Mouse (Mus musculus): ENCODE results near the gene Wnt9b. TPM values are rescaled to one million over a fixed set of nuclear protein-coding genes. Genes with fewer than 3 reads are reported as not detected.
"Not testable (repeated sequence)": the region's sequence is repeated elsewhere in the genome, so short reads cannot be mapped to it uniquely, and the experiment has no call there.

Gene Wnt9b
- polyA plus RNA-seq, 1 experiment from 2014 or later, result 0.39 TPM

DNA sequence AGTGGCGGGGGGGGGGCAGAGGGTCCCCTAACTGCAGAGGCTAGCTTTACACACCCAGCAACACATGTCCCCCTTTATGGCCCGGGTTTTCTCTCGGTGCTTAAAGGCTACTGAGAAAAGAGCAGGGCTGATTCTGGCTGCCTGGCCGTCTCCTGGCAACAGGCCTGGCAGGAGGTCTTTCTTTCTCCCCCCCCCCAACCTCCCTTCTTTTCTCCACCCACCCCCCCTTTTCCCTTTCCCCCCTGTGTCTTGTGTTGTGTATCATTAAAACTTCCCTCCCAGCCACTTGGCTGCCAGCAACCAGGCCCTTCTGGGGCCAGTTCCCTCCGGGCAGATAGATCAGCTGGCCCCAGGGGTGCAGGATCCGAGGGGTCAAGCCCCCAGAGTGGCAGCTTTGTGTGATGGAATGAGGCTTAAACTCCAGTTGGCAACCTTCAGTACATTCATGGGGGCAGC is 16.0 kb upstream of the Wnt9b start:
- Histone ChIP-seq H3K9me3 (ENCODE audit: control insufficient read depth, low read length) (no peaks in the 10 kb centered on the region), H3K9ac (ENCODE audit: low read depth, low read length) (no peak overlapping the region), H3K4me2 (replicated peaks; ENCODE audit: low read depth, low read length) (no peak overlapping the region), H3K4me1 (replicated peaks; ENCODE audit: control insufficient read depth, insufficient read depth, low read length) (peaks cover 6% of the 10 kb centered on the region; the same call in 1 of the 2 replicates), H3K27me3 (ENCODE audit: control insufficient read depth, insufficient read depth, low read length) (peaks cover 10% of the 10 kb centered on the region), H3K27ac (ENCODE audit: low read depth, low read length) (peak overlapping the region; percentile 24; the same call in 1 of the 2 replicates), H3K4me3 (ENCODE audit: low read depth, low read length) (no peak overlapping the region), H3K36me3 (ENCODE audit: control insufficient read depth, insufficient read depth, low read length) (no peaks in the 10 kb centered on the region)
- DNase-seq (ENCODE audit: low spot score) (peak; percentile 62), ATAC-seq (ENCODE audit: low FRiP score) (peak; percentile 77)
- WGBS, result 6% methylated on average over 6 of the region's 6 CpGs

DNA sequence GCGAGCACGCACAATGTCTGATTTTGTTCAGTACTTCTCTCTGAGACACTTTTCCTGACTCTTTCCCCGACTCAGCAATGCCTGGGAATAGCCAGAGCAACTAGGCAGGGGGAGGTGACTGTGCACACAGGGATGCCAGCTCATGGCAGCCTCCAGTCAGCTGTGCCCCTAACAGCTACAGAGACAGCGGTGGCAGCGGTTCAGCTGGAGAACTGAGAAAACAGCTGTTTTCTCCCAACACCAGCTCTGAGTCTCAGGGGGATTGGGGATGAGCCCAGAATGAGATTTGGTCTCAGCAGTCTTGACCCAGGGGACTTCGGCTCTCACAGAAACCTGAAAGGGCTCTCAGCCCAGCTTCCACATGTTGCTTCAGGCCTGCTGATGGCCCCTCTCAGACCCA is 15.0 kb upstream of the Wnt9b start:
- Histone ChIP-seq H3K36me3 (ENCODE audit: control insufficient read depth, insufficient read depth, low read length) (no peaks in the 10 kb centered on the region), H3K4me1 (replicated peaks; ENCODE audit: control insufficient read depth, insufficient read depth, low read length) (peaks cover 6% of the 10 kb centered on the region; the same call in 1 of the 2 replicates), H3K4me3 (ENCODE audit: low read depth, low read length) (no peak overlapping the region), H3K4me2 (replicated peaks; ENCODE audit: low read depth, low read length) (no peak overlapping the region), H3K27ac (ENCODE audit: low read depth, low read length) (peak overlapping the region; percentile 6; the same call in 1 of the 2 replicates), H3K27me3 (ENCODE audit: control insufficient read depth, insufficient read depth, low read length) (0 out of 2 replicates have a peak, but pooled peaks cover 2% of the 10 kb centered on the region), H3K9me3 (ENCODE audit: control insufficient read depth, low read length) (no peaks in the 10 kb centered on the region), H3K9ac (ENCODE audit: low read depth, low read length) (no peak overlapping the region)
- 37% methylated on average over 6 of the region's 6 CpGs for WGBS
- no peak for ATAC-seq (ENCODE audit: low FRiP score)
- DNase-seq (ENCODE audit: low spot score), result no peak

DNA sequence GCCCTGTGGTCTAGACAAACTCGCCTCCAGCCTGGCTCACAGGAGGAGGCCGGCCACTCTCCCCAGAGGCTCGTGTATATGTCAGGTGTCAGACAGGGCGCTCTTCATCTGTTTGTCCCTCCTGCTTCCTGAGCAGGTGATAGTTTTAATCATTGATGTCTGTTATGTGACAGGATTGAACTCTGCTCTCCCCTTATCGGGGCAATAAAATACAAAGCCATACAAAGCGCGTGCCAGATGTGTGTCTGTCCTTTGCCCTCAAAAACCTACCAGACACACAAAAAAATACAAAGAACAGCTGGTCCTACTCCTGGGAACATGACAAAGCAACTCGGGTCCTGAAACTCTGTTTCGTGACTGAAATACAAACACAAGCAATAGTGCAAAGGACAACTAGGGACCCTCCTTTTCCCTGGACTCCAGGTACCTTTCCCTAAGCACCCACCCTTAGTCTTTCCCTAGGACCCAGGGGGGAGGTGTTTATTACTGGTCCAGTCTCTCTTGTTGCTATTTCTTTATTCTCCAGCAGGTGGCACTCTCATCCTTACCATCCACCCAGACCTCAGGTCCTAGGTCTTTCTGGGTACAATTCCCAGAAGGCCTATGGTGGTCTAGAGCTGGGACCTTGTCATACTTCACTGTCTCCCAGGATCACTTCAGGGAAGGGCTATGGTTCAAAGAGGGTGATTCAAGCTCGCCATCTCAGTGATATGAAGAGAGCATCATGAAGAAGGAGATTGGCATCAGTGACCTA is 14.0 kb upstream of the Wnt9b start:
- 32% methylated on average over 10 of the region's 10 CpGs for WGBS
- no peak overlapping the region for H3K9ac ChIP-seq (ENCODE audit: low read depth, low read length)
- H3K4me1 ChIP-seq (replicated peaks; ENCODE audit: control insufficient read depth, insufficient read depth, low read length), result peaks cover 6% of the 10 kb centered on the region; the same call in 1 of the 2 replicates
- H3K27ac ChIP-seq (ENCODE audit: low read depth, low read length), result no peak overlapping the region
- ATAC-seq (ENCODE audit: low FRiP score) (peak; percentile 54; the same call in 1 of the 2 replicates), DNase-seq (ENCODE audit: low spot score) (peak; percentile 83)
- no peaks in the 10 kb centered on the region for H3K36me3 ChIP-seq (ENCODE audit: control insufficient read depth, insufficient read depth, low read length)
- H3K27me3 ChIP-seq (ENCODE audit: control insufficient read depth, insufficient read depth, low read length), result no peaks in the 10 kb centered on the region
- no peak overlapping the region for H3K4me3 ChIP-seq (ENCODE audit: low read depth, low read length)
- H3K4me2 ChIP-seq (replicated peaks; ENCODE audit: low read depth, low read length), result no peak overlapping the region
- no peaks in the 10 kb centered on the region for H3K9me3 ChIP-seq (ENCODE audit: control insufficient read depth, low read length)

DNA sequence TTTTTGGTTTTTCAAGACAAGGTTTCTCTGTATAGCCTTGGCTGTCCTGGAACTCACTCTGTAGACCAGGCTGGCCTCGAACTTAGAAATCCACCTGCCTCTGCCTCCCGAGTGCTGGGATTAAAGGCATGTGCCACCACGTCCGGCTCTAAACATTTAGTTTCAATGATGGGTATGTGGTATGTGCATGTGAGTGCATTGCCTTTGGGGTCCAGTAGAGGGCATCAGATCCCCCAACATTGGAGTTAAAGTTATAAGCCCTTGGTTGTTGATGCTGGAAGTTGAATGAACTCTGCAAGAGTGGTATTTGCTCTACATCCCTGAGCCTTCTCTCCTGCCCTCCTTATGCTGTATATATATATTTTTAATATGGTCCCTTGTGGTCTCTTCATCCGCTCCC is 11.3 kb upstream of the Wnt9b start:
- 87% methylated on average over 5 of the region's 5 CpGs for WGBS

DNA sequence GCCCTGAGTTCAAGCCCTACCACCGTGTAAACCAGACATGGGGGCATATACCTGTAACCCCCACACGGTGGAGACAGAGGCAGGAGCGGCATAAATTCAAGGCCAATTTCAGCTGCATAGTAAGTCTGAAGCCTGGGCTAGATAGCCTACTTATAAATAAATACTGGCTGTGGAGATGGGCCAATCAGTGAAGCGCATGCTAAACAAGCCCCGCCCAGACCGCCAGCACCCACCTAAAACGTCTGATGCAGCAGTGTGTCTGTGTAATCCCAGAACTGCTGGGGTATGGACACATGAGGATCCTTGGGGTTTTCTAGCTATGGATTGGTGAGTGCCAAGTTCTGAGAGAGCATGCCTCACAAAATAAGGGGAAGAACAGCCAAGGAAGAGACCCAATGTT is 10.5 kb upstream of the Wnt9b start:
- Histone ChIP-seq H3K36me3 (ENCODE audit: control insufficient read depth, insufficient read depth, low read length) (no peaks in the 10 kb centered on the region), H3K4me3 (ENCODE audit: low read depth, low read length) (no peak overlapping the region), H3K4me2 (replicated peaks; ENCODE audit: low read depth, low read length) (no peak overlapping the region), H3K27me3 (ENCODE audit: control insufficient read depth, insufficient read depth, low read length) (no peaks in the 10 kb centered on the region), H3K9ac (ENCODE audit: low read depth, low read length) (no peak overlapping the region), H3K4me1 (replicated peaks; ENCODE audit: control insufficient read depth, insufficient read depth, low read length) (peaks cover 3% of the 10 kb centered on the region; the same call in 1 of the 2 replicates), H3K27ac (ENCODE audit: low read depth, low read length) (no peak overlapping the region), H3K9me3 (ENCODE audit: control insufficient read depth, low read length) (no peaks in the 10 kb centered on the region)
- 64% methylated on average over 7 of the region's 7 CpGs for WGBS
- DNase-seq (ENCODE audit: low spot score) (no peak), ATAC-seq (ENCODE audit: low FRiP score) (no peak)

More for the DNA sequence above, 11.3 kb upstream of the Wnt9b start:
- H3K4me2 ChIP-seq (replicated peaks; ENCODE audit: low read depth, low read length); DNase-seq (ENCODE audit: low spot score); H3K27me3 ChIP-seq (ENCODE audit: control insufficient read depth, insufficient read depth, low read length); H3K9ac ChIP-seq (ENCODE audit: low read depth, low read length); H3K4me3 ChIP-seq (ENCODE audit: low read depth, low read length); H3K36me3 ChIP-seq (ENCODE audit: control insufficient read depth, insufficient read depth, low read length); H3K27ac ChIP-seq (ENCODE audit: low read depth, low read length); H3K9me3 ChIP-seq (ENCODE audit: control insufficient read depth, low read length); H3K4me1 ChIP-seq (replicated peaks; ENCODE audit: control insufficient read depth, insufficient read depth, low read length); ATAC-seq (ENCODE audit: low FRiP score): not testable (repeated sequence)

DNA sequence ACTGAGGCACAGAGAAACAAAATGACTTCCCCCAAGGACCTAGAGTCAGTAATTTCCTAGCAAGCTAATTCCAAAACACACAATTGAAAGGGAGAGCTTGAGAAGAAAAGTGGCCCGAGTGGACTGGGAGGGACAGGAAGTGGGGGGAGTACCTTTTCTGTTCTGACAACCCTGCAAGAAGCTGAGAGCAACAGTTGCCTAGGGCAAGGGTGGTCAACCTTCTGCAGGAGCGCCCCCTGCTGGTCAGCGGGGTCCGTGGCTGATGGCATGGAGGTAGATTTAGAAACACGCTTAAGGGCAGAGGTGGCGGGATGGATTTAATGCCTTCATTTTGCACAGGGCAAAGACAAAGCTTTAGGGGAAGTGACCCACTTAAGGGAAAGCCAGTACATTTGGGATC is 9.1 kb upstream of the Wnt9b start:
- ATAC-seq (ENCODE audit: low FRiP score) (no peak), DNase-seq (ENCODE audit: low spot score) (peak; percentile 85)
- 13% methylated on average over 6 of the region's 6 CpGs for WGBS
- Histone ChIP-seq H3K27me3 (ENCODE audit: control insufficient read depth, insufficient read depth, low read length) (0 out of 2 replicates have a peak, but pooled peaks cover 2% of the 10 kb centered on the region), H3K4me2 (replicated peaks; ENCODE audit: low read depth, low read length) (no peak overlapping the region), H3K4me3 (ENCODE audit: low read depth, low read length) (no peak overlapping the region), H3K36me3 (ENCODE audit: control insufficient read depth, insufficient read depth, low read length) (no peaks in the 10 kb centered on the region), H3K9me3 (ENCODE audit: control insufficient read depth, low read length) (no peaks in the 10 kb centered on the region), H3K27ac (ENCODE audit: low read depth, low read length) (no peak overlapping the region), H3K4me1 (replicated peaks; ENCODE audit: control insufficient read depth, insufficient read depth, low read length) (no peaks in the 10 kb centered on the region), H3K9ac (ENCODE audit: low read depth, low read length) (no peak overlapping the region)

DNA sequence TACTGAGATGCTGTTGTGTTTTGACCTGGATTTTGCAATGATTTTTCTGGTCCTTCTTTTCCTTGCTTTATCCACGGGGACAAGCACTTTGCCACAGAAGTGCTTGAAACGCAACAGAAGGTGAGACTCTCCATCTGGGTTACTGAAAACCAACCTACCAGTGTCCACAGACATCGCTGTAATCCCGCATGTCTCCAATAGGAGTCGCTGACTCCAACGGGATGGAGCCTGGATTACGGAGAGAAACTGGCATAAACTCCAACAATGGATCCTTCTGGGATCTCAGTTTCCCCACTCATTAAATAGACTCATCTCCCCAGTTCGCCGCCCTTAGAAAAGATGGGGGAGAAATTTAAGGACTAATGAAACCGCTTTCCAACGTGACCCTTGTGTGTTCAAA is 8.4 kb upstream of the Wnt9b start:
- no peaks in the 10 kb centered on the region for H3K4me1 ChIP-seq (replicated peaks; ENCODE audit: control insufficient read depth, insufficient read depth, low read length)
- 43% methylated on average over 11 of the region's 11 CpGs for WGBS
- no peaks in the 10 kb centered on the region for H3K9me3 ChIP-seq (ENCODE audit: control insufficient read depth, low read length)
- no peak overlapping the region for H3K9ac ChIP-seq (ENCODE audit: low read depth, low read length)
- ATAC-seq (ENCODE audit: low FRiP score), result no peak
- DNase-seq (ENCODE audit: low spot score), result peak; percentile 43
- no peak overlapping the region for H3K4me3 ChIP-seq (ENCODE audit: low read depth, low read length)
- H3K36me3 ChIP-seq (ENCODE audit: control insufficient read depth, insufficient read depth, low read length), result no peaks in the 10 kb centered on the region
- H3K27me3 ChIP-seq (ENCODE audit: control insufficient read depth, insufficient read depth, low read length), result peaks cover 7% of the 10 kb centered on the region; the same call in 1 of the 2 replicates
- no peak overlapping the region for H3K27ac ChIP-seq (ENCODE audit: low read depth, low read length)
- H3K4me2 ChIP-seq (replicated peaks; ENCODE audit: low read depth, low read length), result no peak overlapping the region

DNA sequence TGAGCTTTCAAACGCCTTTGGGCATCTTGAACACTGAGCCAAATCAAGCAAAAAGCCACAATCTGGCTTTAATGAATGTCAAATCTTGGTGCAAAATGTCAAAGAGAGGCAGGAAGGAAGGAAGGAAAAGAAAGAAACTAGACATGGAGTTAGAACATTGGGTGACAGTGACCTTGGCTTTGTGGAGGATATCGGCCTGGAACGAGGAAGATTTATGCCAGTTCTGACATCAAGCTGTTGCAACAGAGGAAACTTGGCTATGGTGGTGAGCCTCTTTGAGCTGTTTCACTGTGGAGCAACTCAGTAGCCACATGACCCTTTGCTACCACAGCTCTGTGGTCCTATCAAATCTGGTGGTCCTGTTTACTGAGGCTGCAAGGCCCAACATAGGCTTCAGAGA is 991 bp upstream of the Wnt9b start:
- Histone ChIP-seq H3K36me3 (ENCODE audit: control insufficient read depth, insufficient read depth, low read length) (no peaks in the 10 kb centered on the region), H3K4me2 (replicated peaks; ENCODE audit: low read depth, low read length) (no peak overlapping the region), H3K4me3 (ENCODE audit: low read depth, low read length) (no peak overlapping the region), H3K27ac (ENCODE audit: low read depth, low read length) (no peak overlapping the region), H3K27me3 (ENCODE audit: control insufficient read depth, insufficient read depth, low read length) (peaks cover 53% of the 10 kb centered on the region), H3K9ac (ENCODE audit: low read depth, low read length) (no peak overlapping the region), H3K4me1 (replicated peaks; ENCODE audit: control insufficient read depth, insufficient read depth, low read length) (peaks cover 4% of the 10 kb centered on the region; the same call in 1 of the 2 replicates), H3K9me3 (ENCODE audit: control insufficient read depth, low read length) (no peaks in the 10 kb centered on the region)
- WGBS, result 61% methylated on average over 3 of the region's 3 CpGs
- ATAC-seq (ENCODE audit: low FRiP score), result no peak
- DNase-seq (ENCODE audit: low spot score), result no peak

Measured in hindbrain, embryonic 11.5 days (tissue).